Mouse (Mus musculus) thymus, postnatal 25 days (tissue): Measurements from ENCODE around the gene Fcho1.

Experiments used
- DNase-seq: peaks from one replicate; pipeline ENCODE4 v3.0.0; 2022

Gene Fcho1

DNA sequence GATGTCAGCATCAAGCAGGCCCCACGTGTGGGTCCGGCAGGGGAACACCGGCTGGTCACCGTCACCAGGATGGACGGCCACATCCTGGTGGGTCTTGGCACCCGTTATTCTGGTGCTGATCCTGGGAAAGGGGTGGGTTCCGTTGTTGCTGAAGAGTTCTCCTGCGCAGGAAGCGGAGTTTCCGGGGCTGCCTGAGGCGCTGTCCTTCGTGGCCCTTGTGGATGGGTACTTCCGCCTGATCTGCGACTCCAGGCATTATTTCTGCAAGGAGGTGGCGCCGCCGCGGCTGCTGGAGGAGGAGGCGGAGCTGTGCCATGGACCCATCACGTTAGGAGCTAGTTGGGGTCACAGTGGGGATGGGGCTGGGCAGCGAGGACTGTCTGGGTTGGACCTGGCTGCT, 45.0 kb downstream of the Fcho1 start:
- no peak for DNase-seq

GRCm38 (mm10) chr8:71679550-71680168, 45.9 kb downstream of the Fcho1 start:
- DNase-seq = no peak

DNA sequence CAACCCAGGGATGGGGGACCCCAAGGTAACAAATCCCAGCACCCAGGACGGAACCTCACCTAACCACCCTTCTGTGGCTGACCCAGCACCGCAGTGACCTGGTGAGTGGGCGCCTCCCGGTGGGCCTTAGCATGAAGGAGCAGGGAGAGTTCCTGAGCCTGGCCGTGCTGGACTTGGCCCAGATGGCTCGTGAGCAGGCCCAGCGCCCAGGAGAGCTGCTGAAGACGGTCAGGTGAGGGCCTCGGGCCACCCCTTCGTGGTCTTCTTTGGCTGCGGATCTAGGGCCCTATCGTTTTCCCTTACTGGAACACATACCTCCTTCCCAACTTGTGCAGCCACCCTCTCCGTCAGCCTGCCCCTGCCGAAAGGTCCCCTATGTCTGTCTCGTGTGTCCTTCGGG, 46.4 kb downstream of the Fcho1 start:
- no peak for DNase-seq

DNA sequence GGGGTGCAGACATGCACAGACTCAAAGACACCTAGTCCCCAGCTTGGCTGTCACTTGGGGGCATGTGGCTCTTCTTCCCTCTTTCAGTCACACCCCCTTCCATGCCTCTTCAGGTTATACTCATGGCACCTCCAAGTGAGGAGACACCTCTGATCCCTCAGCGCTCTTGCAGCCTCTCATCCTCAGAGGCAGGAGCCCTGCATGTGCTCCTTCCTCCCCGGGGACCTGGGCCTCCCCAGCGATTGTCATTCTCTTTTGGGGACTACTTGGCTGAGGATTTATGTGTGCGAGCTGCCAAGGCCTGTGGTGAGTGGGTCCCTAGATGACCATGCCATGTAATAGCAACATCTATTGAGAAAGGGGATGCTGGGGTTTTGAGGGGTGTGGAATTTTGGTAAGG, 47.3 kb downstream of the Fcho1 start:
- DNase-seq = no peak

DNA sequence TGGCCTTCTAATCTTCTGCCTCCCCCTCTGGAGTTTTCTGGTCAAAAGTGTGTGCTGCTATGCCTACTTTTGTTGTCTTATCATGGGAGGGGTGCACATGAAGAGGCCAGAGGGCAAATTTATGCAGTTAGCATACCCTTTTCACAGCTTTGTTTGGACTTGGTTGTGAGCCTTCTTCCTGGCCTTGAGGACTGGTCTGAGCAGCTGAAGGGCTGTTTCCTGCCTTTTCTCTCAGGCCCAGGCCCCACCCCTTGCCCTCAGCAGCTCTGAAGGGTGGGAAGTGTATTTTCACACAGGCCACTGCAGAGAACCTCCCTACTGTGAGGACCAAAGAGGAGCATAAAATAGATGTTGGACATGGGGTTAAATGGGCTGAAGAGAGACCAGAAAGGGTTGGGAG, 48.0 kb downstream of the Fcho1 start:
- peak; percentile 39 for DNase-seq

- DNase-seq = peak; percentile 19
These were observed 48.7 kb downstream of the Fcho1 start for GRCm38 (mm10) chr8:71676803-71677202.

DNA sequence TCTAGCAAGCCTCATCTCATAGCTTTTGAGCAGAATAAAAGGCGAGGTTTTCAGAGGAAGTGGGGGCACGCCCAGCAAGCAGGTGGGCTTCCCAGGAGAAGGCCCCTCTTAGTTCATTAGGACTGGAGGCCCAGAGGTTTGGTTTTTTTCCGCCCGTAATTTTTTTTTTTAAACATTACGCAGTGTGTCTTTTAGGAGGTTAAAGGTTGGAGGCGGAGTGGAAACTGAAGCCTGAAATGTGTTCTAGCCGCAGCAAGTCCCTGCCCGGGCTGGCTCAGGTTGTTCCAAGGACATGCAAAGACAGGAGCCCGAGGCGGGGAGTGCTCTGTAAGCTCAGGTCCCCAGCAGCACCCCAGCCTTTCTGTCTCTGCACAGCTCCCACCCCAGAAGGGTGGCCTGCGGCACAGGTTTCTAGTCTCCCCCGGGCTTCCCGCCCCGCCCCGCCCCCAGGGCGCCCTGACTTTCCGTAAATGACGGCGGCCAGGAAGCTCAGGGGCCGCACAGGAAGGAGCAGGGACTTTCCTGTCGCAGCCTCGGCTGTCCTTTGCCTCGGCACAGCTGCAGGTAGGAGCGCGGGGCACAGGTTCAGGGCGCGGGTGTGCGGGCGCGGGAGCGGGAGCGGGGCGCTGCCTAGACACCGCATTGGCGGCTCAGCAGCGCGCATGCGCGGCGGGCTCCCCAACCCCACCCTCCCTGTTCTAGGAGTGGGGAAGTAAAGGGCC, 49.3 kb downstream of the Fcho1 start, which contains the start of gene Jak3:
Gene Jak3 (plus strand): TSS at position 277 of the 722 bp plus-strand sequence.
- DNase-seq = peak; percentile 79

DNA sequence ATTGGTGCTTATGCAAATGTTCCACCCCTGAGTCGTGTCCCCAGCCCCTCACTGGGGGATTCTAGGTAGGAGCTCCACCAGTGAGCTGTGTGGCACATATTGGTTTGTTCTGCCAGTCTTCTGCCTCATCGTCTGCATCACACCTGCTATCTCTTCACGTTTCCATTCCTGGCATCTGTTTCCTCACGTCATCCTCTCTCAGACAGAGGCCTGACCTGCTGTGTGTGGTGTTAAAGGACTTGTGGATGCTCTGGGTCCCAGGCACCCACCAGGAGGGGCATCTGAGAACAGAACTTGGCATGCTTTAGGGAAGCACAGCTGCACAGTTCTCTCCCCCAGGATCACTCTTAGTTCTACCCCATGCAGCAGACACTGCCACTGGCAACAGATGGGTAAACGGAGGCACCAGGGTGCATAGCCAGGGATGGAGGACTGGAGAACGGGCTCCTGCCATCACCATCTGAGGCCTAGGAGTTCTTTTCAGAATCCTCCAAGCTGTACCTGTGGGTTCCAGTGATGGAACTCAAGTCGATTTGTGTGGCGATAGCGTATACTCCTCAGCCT, 50.0 kb downstream of the Fcho1 start:
- DNase-seq = peak; percentile 12

- no peak for DNase-seq
These were observed 51.4 kb downstream of the Fcho1 start for GRCm38 (mm10) chr8:71674071-71674470.

GRCm38 (mm10) chr8:71672168-71672735, 53.3 kb downstream of the Fcho1 start:
- no peak for DNase-seq

DNA sequence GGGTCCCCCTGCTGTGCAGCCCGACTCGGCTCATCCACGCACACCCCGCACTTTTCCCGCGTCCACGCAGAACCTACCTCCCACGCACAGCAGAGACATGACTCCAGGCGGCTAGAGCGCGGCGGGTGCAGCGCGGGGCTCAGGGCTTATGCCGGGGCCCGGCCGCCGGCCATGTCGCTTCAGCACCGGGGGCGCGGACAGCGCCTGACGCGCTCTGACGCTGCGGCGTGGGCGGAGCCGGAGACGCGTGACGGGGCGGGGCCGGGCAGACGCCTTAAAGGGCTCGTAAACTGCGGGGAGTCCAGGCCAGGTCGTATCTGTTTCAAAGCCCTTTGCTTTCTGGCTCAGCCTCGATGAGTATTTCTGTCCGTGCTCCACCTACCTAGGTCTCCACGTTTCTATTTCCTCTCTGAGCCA, 54.0 kb downstream of the Fcho1 start, which contains the start of gene Unc13a:
Gene Unc13a (minus strand): TSS at position 209 of the 417 bp plus-strand sequence.
- peak; percentile 93 for DNase-seq

DNA sequence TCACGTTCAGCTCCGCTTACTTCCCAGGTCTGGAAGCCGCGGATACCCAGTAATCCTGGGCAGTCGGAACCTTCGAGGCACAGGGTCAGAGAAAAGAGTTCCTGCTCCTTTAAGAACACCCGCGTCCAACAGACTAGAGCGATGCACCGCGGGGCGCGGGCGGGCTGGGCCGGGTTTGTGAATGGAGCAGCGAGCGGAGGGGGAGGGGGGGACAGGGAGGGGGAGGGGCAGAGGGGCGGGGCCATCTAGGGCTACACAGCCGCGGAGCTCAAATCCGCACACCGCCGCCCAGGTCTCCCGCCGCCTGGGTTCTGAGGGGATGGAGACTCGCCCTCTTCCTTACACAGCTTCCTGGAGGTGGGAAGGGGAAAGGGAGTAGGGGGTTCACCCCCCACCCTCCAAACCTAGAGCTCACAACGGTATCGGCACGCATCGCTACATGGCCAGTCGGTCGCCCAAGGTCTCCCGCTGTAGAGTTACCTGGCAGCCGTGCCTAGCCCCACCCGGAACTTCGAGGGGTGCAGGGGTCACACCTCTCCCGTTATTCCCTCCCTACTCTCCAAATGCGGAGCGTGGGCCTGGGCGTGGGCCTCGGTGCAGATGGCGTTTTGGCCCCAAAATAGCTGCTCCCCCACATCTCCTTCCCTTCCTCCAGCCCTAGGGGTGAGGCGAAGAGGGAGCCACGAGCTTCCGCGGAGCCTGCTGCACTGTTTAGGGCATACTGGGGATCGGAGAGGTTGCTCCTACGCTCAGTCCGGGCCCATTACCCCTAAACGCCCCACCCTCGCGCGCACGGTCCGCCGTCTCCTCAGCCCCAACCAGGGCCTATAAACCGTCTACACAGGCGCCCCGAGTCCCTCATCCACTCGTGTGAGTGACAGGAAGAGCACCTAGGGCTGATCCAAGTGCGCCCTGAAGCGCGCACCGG, 54.6 kb downstream of the Fcho1 start:
- DNase-seq = peak; percentile 29

DNA sequence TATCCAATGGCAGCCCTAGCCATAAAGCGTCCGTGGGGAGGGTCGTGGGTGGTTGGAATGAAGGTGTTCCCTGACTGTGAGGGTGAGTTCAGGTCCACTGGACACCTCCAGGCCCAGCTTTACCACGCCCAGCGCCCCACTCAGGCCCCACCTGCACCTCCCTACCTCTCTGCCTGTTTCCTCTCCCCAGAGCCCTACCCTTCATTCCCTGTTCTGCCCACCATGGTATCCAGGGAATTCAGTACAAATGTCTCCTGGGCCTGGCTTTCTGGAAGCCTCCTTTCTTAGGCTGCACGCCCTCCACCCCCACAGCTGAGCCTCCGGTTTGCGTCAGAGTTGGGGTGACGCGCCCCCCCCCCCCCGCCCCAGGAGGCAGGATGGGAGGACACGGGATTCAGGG, 55.3 kb downstream of the Fcho1 start:
- DNase-seq = no peak

- peak; percentile 42 for DNase-seq
These were observed 57.1 kb downstream of the Fcho1 start for GRCm38 (mm10) chr8:71668220-71668975.

GRCm38 (mm10) chr8:71667256-71667655, 58.3 kb downstream of the Fcho1 start:
- no peak for DNase-seq

- no peak for DNase-seq
These were observed 58.7 kb downstream of the Fcho1 start for GRCm38 (mm10) chr8:71666855-71667254.

DNA sequence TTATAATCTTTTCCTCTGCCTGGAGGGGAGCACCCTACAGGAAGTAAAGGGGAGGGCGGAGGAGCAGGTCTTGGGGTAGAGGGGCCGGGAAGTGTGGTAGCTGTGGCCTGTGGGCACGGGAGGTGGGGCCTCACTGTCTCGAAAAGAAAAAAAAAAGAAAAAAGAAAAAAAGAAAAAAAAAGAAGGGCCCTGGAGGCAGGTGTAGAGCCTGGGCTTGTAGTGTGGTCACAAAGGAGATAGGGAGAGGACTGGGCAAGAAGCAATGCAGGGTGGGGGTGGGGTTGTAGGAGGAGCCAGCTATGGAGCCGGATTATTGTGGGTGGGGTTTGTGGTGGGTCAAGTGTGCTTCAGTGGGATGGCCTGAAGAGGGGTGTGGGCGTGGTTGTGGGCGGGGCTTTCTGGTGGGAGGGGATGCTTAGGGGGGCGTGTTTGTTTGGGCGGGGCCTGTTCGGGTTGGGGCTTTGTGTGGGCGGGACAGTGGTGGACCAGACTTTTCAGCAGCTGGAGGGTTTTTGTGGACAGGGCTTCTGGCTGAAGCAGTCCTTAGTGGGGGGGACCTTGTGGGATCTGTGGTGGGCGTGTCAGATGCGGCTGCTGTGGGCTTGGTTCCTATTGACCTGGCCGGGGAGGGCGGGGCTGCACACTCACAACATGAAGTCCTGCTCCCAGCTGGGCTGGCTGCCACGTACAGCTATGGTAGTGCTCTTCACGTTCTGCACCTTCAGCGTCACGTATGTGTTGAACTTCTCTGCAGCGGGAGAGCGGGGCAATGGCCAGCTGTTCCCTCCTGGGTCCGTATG, 60.0 kb downstream of the Fcho1 start:
- peak; percentile 59 for DNase-seq

- DNase-seq = peak; percentile 84
These were observed 65.0 kb downstream of the Fcho1 start for GRCm38 (mm10) chr8:71660325-71661120.

DNA sequence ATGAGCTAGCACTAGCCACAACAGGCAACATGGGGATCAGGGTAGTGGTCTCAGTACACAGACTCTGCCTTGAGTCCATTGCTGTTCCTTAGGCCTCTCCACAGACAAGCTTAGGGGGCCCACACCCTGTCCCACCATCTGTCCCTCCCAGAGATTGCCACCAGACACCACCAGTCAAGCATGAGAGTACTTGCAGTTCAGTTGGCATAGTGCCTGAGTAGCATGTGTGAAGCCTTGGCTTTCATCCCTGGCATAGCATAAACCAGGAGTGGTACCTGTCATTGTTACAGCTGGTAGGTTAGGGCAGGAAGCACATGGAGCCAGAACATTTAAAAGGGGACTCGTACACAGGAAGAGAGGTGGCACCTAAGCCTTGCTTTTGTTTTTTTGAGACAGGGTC, 65.8 kb downstream of the Fcho1 start:
- no peak for DNase-seq

GRCm38 (mm10) chr8:71658515-71659049, 66.9 kb downstream of the Fcho1 start:
- no peak for DNase-seq
